Mouse (Mus musculus) hindbrain, embryonic 10.5 days (tissue): ENCODE data around the gene Ovca2. TPM values are rescaled to one million over a fixed set of nuclear protein-coding genes. Genes with fewer than 3 reads are reported as not detected.
"Not testable (repeated sequence)": the region's sequence is repeated elsewhere in the genome, so short reads cannot be mapped to it uniquely, and the experiment has no call there.

Experiments used
- DNase-seq: peaks from one replicate; pipeline ENCODE4 v3.0.0-alpha.2; 2017; ENCODE audit warnings: low spot score
- H3K27ac ChIP-seq: fragments of 300-500 bp; sonication (generic); 2 replicates; pipeline ENCODE4 v1.5.1; 2016; ENCODE audit warnings: mild to moderate bottlenecking, moderate library complexity
- H3K27me3 ChIP-seq: fragments of 300-500 bp; sonication (generic); 2 replicates; pipeline ENCODE4 v1.6.1; 2016; ENCODE audit warnings: mild to moderate bottlenecking; ENCODE audit not compliant: poor library complexity, insufficient read depth, severe bottlenecking
- H3K36me3 ChIP-seq: fragments of 300-500 bp; sonication (generic); 2 replicates; pipeline ENCODE4 v1.6.1; 2016; ENCODE audit warnings: mild to moderate bottlenecking, moderate library complexity
- H3K4me1 ChIP-seq: fragments of 300-500 bp; sonication (generic); replicated peaks from 2 replicates; pipeline ENCODE4 v1.6.1; 2016; ENCODE audit warnings: mild to moderate bottlenecking
- H3K4me3 ChIP-seq: fragments of 300-500 bp; sonication (generic); 2 replicates; pipeline ENCODE4 v1.5.1; 2016; ENCODE audit warnings: mild to moderate bottlenecking, moderate library complexity
- H3K9me3 ChIP-seq: fragments of 300-500 bp; sonication (generic); 2 replicates; pipeline ENCODE4 v1.6.1; 2016; ENCODE audit warnings: mild to moderate bottlenecking, moderate library complexity
- WGBS: fragments of 180-500 bp; shearing (Covaris S2); methylation state at CpG from one replicate; pipeline ENCODE4 v1.1.7; 2016; 5-methylcytosine and 5-hydroxymethylcytosine counted together
- polyA plus RNA-seq: library from polyadenylated mRNA; unstranded; fragments of >200 nt; fragmentation: Nextera tagmentation; extraction: Ambion mirVana; gene quantifications from 2 replicates; pipeline ENCODE4 v1.2.1, GENCODE M21; 2016

Gene Ovca2
- polyA plus RNA-seq, 1 experiment from 2014 or later: 27.6 TPM

DNA sequence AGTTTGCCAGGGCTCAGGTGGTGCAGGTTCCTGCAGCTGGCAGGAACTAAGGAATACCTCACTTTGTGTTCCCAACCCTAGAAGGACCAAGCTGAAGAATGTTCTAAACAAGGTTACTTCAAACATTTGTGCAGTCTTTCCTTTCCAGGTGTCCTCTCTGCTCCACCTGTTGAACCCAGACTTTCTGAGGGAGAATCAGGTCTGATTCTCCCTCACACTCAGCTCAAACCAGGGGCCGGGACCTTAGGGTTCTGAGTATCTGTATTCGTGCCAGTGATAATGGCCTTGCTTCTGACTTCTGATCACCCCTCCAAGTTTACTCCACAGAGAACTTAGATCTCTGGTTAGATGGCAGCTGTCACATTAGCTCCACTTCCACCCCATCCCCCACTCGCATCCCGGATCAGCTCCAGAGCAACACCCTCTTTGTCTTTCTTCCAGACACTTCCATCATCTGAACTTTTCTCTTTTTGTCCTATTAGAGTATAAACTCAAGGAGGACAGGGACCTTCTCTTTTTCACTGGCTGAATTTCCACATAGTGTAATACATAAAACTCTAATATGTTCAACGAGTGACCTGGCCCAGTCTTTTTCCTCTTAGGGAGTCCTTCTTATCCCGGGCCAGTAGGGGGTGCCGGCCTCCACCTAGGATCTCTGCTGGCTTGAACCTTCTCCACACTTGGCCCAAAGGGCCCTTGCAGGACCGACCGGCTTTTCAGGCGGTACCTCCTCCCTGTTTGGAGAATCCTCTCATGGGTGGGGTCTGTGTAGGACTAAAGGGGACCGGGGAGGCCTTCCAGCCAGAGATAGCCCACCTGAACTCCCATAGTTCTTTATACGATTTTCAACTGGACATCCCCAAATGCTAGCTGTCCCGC is 13.9 kb upstream of the Ovca2 start:
- Histone ChIP-seq H3K27me3 (peaks cover 68% of the 10 kb centered on the region), H3K4me3 (peak overlapping the region; percentile 60), H3K36me3 (no peaks in the 10 kb centered on the region), H3K4me1 (peaks cover 71% of the 10 kb centered on the region), H3K9me3 (no peaks in the 10 kb centered on the region), H3K27ac (no peak overlapping the region)
- peak; percentile 80 for DNase-seq
- 23% methylated on average over 13 of the region's 13 CpGs for WGBS

DNA sequence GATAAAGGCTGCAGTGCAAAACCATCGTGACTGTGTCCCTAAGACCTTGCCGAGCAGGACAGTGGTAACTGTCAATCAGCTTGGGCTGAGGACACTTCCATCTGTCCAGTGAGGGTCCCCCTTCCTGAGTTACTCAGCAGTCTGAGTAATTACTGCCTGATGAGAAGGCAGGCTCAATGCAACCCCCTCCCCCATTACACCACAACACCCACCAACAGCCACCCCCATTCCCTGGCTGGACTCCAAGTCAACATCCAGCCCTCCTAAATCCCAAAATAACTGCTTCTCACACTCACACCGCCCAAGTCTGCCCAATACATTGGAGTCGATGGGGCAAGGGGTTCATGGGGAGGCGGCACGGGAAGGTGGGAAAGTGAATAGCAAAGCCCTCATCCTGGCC is 13.2 kb upstream of the Ovca2 start:
- H3K9me3 ChIP-seq: no peaks in the 10 kb centered on the region

DNA sequence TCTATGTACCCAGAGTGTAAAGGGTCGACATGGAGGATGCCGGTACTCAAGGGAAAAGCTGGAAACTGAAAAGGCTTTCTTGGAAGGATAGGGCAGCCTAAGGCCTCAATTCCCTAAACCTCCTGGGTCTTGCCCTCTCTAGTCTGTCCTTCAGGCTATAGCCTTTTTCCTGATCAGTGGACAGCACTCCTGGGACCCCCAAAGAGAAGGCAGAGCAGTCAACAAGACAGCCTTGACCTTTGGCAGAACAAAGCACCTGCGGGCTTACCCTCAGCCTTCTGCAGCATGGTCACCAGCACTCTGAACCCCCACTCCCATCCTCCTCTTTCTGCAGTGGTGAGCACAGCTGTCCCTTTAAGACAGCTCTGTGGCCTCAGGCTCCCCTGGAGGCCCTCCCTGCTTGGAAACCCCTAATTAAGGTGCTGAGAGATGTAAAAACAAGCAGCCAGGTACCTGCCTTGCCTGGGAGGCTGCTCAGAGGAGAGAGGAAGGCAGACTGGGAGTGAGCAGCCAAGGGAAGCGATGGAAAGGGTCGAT is 12.3 kb upstream of the Ovca2 start, which contains the start of gene Dph1:
TSS of gene Dph1 (minus strand) at position 337 of the 537 bp plus-strand sequence.
- H3K27ac ChIP-seq: peak within 1 kb of the TSS; percentile 80
- peaks cover 52% of the 10 kb centered on the region for H3K27me3 ChIP-seq
- H3K4me3 ChIP-seq: peak within 1 kb of the TSS; percentile 93
- peaks cover 63% of the 10 kb centered on the region for H3K4me1 ChIP-seq
- no peak for DNase-seq
- H3K36me3 ChIP-seq: no peaks in the 10 kb centered on the region
- H3K9me3 ChIP-seq: no peaks in the 10 kb centered on the region
- 47% methylated on average over 5 of the region's 5 CpGs for WGBS

More for the DNA sequence above, 13.2 kb upstream of the Ovca2 start:
- peaks cover 66% of the 10 kb centered on the region for H3K4me1 ChIP-seq
- no peaks in the 10 kb centered on the region for H3K36me3 ChIP-seq
- H3K27me3 ChIP-seq: peaks cover 61% of the 10 kb centered on the region
- H3K4me3 ChIP-seq: no peak overlapping the region; the same call in 1 of the 2 replicates
- DNase-seq: no peak
- WGBS: 69% methylated on average over 6 of the region's 6 CpGs
- H3K27ac ChIP-seq: no peak overlapping the region

DNA sequence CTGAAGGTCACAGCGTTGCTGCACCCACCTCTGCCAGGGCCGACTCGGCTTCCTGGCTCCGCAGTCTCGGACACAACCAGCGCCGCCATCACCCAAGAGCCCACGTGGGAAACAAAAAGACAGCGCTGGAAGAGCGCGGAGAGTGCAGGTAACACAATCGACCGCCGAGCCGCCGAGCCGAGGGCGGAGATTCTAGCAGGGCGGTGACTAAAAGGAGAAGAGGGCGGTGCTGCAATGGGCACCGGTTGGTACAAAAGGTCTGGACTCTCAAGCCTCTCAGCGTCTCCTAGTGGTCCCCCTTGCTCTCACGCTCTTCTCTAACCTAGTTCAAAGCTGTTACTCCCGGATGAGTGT is 11.7 kb upstream of the Ovca2 start:
- WGBS: under 1% methylated on average over 24 of the region's 24 CpGs
- H3K4me3 ChIP-seq: peak overlapping the region; percentile 93
- H3K9me3 ChIP-seq: no peaks in the 10 kb centered on the region
- peaks cover 5% of the 10 kb centered on the region; the same call in 1 of the 2 replicates for H3K36me3 ChIP-seq
- H3K4me1 ChIP-seq: peaks cover 58% of the 10 kb centered on the region
- H3K27ac ChIP-seq: peak overlapping the region; percentile 80
- H3K27me3 ChIP-seq: peaks cover 46% of the 10 kb centered on the region
- DNase-seq: peak; percentile 87

DNA sequence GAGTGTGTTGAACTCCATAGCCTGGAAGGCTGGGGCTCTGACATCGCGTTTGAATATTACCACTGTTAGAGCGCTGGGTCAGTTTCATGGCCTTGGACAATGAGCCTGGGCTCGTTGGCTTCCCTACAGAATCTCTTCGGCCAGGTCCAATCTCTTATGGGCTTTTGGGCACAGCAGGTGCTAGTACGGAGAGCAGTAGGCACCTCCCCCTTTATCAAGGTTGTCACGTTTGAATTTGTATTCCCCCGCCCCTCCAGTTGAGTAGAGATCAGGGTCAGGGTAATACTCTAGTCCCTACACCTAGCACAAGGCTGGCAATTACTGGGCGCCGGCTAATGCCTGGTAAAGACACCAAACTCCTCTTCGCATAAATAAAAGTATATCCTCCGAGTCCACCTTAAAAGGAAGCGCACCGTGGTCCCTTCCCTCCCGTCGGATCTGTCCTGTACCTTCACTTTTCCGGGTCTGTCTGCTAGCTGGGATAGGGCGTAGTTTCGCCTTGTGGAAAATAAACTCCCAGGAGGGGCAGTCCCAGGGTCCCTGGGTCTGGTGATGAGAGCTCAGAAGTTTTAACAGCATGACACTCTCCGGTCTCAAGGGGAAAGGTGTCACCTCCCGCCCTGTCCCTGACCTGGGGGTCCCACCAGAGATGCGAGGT is 11.2 kb upstream of the Ovca2 start:
- peaks cover 9% of the 10 kb centered on the region for H3K36me3 ChIP-seq
- H3K4me1 ChIP-seq: peaks cover 58% of the 10 kb centered on the region
- peak overlapping the region; percentile 93 for H3K4me3 ChIP-seq
- H3K27me3 ChIP-seq: peaks cover 41% of the 10 kb centered on the region
- H3K27ac ChIP-seq: peak overlapping the region; percentile 80
- no peaks in the 10 kb centered on the region for H3K9me3 ChIP-seq
- WGBS: under 1% methylated on average over 22 of the region's 22 CpGs
- no peak for DNase-seq

- no peak for DNase-seq
- Histone ChIP-seq H3K27me3 (no peaks in the 10 kb centered on the region), H3K27ac (0 out of 2 replicates have a peak overlapping the region, but pooled peaks have one; percentile 29), H3K9me3 (no peaks in the 10 kb centered on the region), H3K4me1 (peaks cover 30% of the 10 kb centered on the region), H3K4me3 (no peak overlapping the region), H3K36me3 (peaks cover 56% of the 10 kb centered on the region)
- 62% methylated on average over 2 of the region's 2 CpGs for WGBS
Measured at GRCm38 (mm10) chr11:75184986-75185385, 6.4 kb upstream of the Ovca2 start.

- H3K27me3 ChIP-seq: no peaks in the 10 kb centered on the region
- H3K9me3 ChIP-seq: no peaks in the 10 kb centered on the region
- WGBS: 85% methylated on average over 5 of the region's 5 CpGs
- H3K27ac ChIP-seq: 0 out of 2 replicates have a peak overlapping the region, but pooled peaks have one; percentile 29
- H3K36me3 ChIP-seq: peaks cover 56% of the 10 kb centered on the region
- no peak for DNase-seq
- no peak overlapping the region for H3K4me3 ChIP-seq
- H3K4me1 ChIP-seq: peaks cover 29% of the 10 kb centered on the region
Measured at GRCm38 (mm10) chr11:75184573-75184972, 5.9 kb upstream of the Ovca2 start.

DNA sequence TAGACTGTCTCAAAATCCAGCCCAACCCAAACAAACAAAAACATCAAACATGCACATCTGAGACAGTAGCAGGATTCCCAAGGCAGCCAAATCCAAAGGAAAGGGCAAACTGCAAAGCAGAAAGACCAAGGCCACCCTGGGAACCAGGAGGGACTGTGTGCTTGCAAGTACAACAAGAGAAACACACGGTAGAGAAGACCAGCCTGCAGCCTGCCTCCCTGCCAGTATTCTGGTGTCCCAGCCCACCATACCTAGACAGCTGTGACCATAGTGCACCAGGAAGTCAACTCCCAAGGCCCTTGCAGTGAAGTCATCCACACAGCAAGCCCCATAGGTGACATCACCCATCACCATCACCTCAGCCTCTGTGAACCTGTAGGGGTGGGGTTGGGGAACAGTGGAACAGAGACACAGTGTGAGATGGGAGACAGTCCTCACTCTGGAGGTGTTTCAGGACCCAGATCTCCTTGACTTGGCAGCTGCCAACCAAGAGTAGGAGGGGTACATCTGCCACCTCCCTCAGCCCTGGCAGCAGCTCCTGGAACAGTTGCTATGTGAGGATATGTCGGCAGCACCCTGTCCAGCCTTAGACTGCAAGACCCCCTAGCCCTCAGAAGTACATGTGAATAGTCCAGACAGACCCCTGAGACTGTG is 5.4 kb upstream of the Ovca2 start:
- 77% methylated on average over 2 of the region's 2 CpGs for WGBS
- Histone ChIP-seq H3K4me1 (peaks cover 29% of the 10 kb centered on the region), H3K27me3 (no peaks in the 10 kb centered on the region), H3K4me3 (no peak overlapping the region), H3K9me3 (no peaks in the 10 kb centered on the region), H3K27ac (no peak overlapping the region), H3K36me3 (peaks cover 56% of the 10 kb centered on the region)
- no peak for DNase-seq

- Histone ChIP-seq H3K27ac (peak overlapping the region; percentile 92), H3K9me3 (no peaks in the 10 kb centered on the region), H3K4me1 (peaks cover 40% of the 10 kb centered on the region), H3K4me3 (peak overlapping the region; percentile 86), H3K36me3 (peaks cover 49% of the 10 kb centered on the region), H3K27me3 (peaks cover 19% of the 10 kb centered on the region)
- 60% methylated on average over 12 of the region's 12 CpGs for WGBS
- DNase-seq: no peak
Measured at GRCm38 (mm10) chr11:75178011-75178410, 624 bp downstream of the Ovca2 start.

- not testable (repeated sequence) for H3K27ac ChIP-seq
- Histone ChIP-seq H3K4me1 (peaks cover 65% of the 10 kb centered on the region), H3K27me3 (peaks cover 54% of the 10 kb centered on the region)
Measured at GRCm38 (mm10) chr11:75174574-75174973, 4.1 kb downstream of the Ovca2 start.

DNA sequence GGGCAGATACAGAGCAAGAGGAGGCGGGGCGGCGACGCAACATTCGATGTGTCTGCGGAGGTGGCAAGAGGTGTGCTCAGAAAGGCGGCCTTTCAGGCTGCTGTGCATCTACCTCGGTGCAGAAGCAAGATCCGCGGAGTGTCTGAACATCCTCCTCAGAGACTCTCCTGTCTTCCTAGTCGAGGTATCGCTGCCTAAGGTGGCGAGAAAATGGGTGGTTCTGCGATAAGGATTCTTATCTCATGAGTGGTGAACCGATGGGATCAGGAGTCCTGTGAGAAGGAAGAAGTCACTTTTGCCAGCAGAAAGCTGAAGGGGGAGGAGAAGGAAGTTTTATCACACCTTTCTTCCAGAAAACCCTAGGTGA is 4.9 kb downstream of the Ovca2 start:
- Histone ChIP-seq H3K27ac (no peak overlapping the region), H3K4me1 (peaks cover 64% of the 10 kb centered on the region)

More at GRCm38 (mm10) chr11:75174574-75174973, 4.1 kb downstream of the Ovca2 start:
- DNase-seq, H3K4me3 ChIP-seq, H3K9me3 ChIP-seq: not testable (repeated sequence)
- peaks cover 20% of the 10 kb centered on the region for H3K36me3 ChIP-seq
- 76% methylated on average over 6 of the region's 6 CpGs for WGBS

GRCm38 (mm10) chr11:75173095-75173798 is 5.4 kb downstream of the Ovca2 start:
- peak; percentile 88 for DNase-seq
- under 1% methylated on average over 71 of the region's 71 CpGs for WGBS
- peaks cover 65% of the 10 kb centered on the region for H3K4me1 ChIP-seq
- peak overlapping the region; percentile 58 for H3K4me3 ChIP-seq
- H3K27ac ChIP-seq: peak overlapping the region; percentile 60
- peaks cover 67% of the 10 kb centered on the region for H3K27me3 ChIP-seq
- no peaks in the 10 kb centered on the region for H3K9me3 ChIP-seq
- peaks cover 20% of the 10 kb centered on the region for H3K36me3 ChIP-seq

More for the DNA sequence above, 4.9 kb downstream of the Ovca2 start:
- Histone ChIP-seq H3K9me3 (no peaks in the 10 kb centered on the region), H3K27me3 (peaks cover 62% of the 10 kb centered on the region), H3K4me3 (peak overlapping the region; percentile 58), H3K36me3 (peaks cover 20% of the 10 kb centered on the region)
- WGBS: 3% methylated on average over 15 of the region's 15 CpGs
- no peak for DNase-seq
